Mouse (Mus musculus) brain, embryonic 14.5 days (tissue): ENCODE measurements around the gene Lgr5.

Experiments used
- CTCF ChIP-seq: fragments of 200-500 bp; IDR thresholded peaks from 2 replicates; pipeline ENCODE4 v1.5.1; 2012; ENCODE audit warnings: inconsistent platforms, mild to moderate bottlenecking, moderate library complexity, borderline replicate concordance; ENCODE audit not compliant: insufficient read depth, insufficient read length; ENCODE audit errors: extremely low read depth
- POLR2A ChIP-seq: fragments of 200-500 bp; IDR thresholded peaks from 2 replicates; pipeline ENCODE4 v1.6.1; 2012; ENCODE audit warnings: mild to moderate bottlenecking, inconsistent platforms, borderline replicate concordance; ENCODE audit not compliant: poor library complexity, insufficient read depth, insufficient read length, severe bottlenecking; ENCODE audit errors: extremely low read depth

DNA sequence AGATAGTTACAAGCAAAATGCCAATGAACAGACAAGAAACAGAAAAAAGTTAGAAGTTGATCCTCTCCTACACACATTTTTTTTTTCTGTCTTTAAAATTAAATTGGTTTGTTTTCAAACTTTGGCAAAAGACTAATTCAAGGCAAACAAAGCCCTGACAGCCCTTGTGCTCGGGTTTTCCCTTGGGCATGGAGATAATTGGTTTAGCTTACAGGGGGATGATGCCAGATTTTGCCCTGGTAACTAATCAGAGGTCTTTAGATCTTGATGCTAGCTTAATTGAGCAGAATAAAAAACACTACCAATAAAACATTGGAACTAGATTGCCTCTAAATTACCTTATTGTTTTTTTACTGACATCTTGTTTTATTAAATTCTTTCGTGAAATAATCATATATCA, 162.2 kb downstream of the Lgr5 start:
- TF ChIP-seq CTCF (no peak), POLR2A (no peak)
